23 mouse cellular contexts compared by ENCODE assay signal in genomic region chr5:92438540-92438939, GRCm38 (mm10). TPM values are rescaled to one million over a fixed set of nuclear protein-coding genes. Genes with fewer than 3 reads are reported as not detected.
DNase-seq lines count a peak whose midpoint lies in the region; ATAC-seq and TF ChIP-seq lines count a peak whose summit lies in the region.
"Had no signal": no experiment of that assay in that cellular context is flagged by ENCODE, and none has a peak within 500 bp of the region (broad histone marks: within the 10 kb centered on the region; RNA-seq: fewer than 3 reads in every experiment).

No protein-coding gene starts in this region.

- 0 out of 2 replicates have a peak, but pooled peaks have one; percentile 9 for ATAC-seq in liver, embryonic 11.5 days (replicated peaks; ENCODE audit: low FRiP score)
- no peak for ATAC-seq in liver, postnatal 0 days
- no peak for ATAC-seq in liver, embryonic 14.5 days (ENCODE audit: insufficient read depth)
- no peak for ATAC-seq in activated CD4-positive, CD25-positive, alpha-beta regulatory T cell, adult 4 months
- ATAC-seq: CD4-positive, CD25-positive, alpha-beta regulatory T cell, adult 4 months; forebrain, embryonic 13.5 days; forebrain, embryonic 15.5 days; forebrain, postnatal 0 days had no signal

- DNase-seq in liver, embryonic 11.5 days (ENCODE audit: low spot score): no peak
- no peak for DNase-seq in liver, postnatal 0 days
- peak; percentile 43 for DNase-seq in MEL-GATA-1-ER (ENCODE audit: extremely low read depth, low read depth)
- DNase-seq in liver, embryonic 14.5 days (ENCODE audit: low read depth in 3 of 3, low spot score in 3 of 3): peak in 1 of 3 experiments; percentile 22
- DNase-seq in thymus, adult 18-20 months: no peak
- DNase-seq: adrenal gland, adult 8-10 months; adrenal gland, postnatal 14 days; adrenal gland, postnatal 36 days; B cell, adult 2 months; cerebellum, adult 11-12 months; cerebellum, adult 2 months; cerebellum, adult 9-10 months; cerebellum, postnatal 10 days; cerebellum, postnatal 25 days; forebrain, postnatal 0 days had no signal

- H3K4me2 ChIP-seq in liver, embryonic 11.5 days: no peak overlapping the region
- no peak overlapping the region for H3K4me2 ChIP-seq in liver, postnatal 0 days (ENCODE audit: low read depth, low read length)
- no peak overlapping the region for H3K4me2 ChIP-seq in liver, embryonic 14.5 days (ENCODE audit: low read depth)
- H3K4me2 ChIP-seq: embryonic facial prominence, embryonic 12.5 days; forebrain, embryonic 13.5 days; forebrain, embryonic 15.5 days had no signal

- peaks cover 22% of the 10 kb centered on the region for H3K4me1 ChIP-seq in liver, embryonic 11.5 days (replicated peaks; ENCODE audit: control insufficient read depth, insufficient read depth, low read length)
- H3K4me1 ChIP-seq in liver, postnatal 0 days (ENCODE audit: insufficient read depth): peaks cover 13% of the 10 kb centered on the region
- peaks cover 12% of the 10 kb centered on the region for H3K4me1 ChIP-seq in E14TG2a.4 (replicated peaks; ENCODE audit: low read depth, low read length)
- H3K4me1 ChIP-seq in liver, embryonic 14.5 days (replicated peaks; ENCODE audit: control insufficient read depth in 2 of 2, insufficient read depth in 2 of 2, low read length in 1 of 2): peaks cover 10 to 18% of the 10 kb centered on the region in 2 experiments
- H3K4me1 ChIP-seq: embryonic facial prominence, embryonic 12.5 days had no signal

- no peak for TF ChIP-seq EP300 in liver, postnatal 0 days (IDR thresholded peaks at IDR 0.05; ENCODE audit: low read depth)
- TF ChIP-seq EP300 in liver, embryonic 14.5 days (IDR thresholded peaks at IDR 0.05; ENCODE audit: low read depth): 0 out of 2 replicates have a peak, but pooled peaks have one; percentile 18

- no peak overlapping the region for H3K9ac ChIP-seq in liver, embryonic 11.5 days (ENCODE audit: low read depth, low read length)
- no peak overlapping the region for H3K9ac ChIP-seq in liver, postnatal 0 days (replicated peaks)
- no peak overlapping the region for H3K9ac ChIP-seq in liver, embryonic 14.5 days (replicated peaks)
- H3K9ac ChIP-seq: embryonic facial prominence, embryonic 12.5 days; forebrain, embryonic 13.5 days; forebrain, embryonic 15.5 days; forebrain, postnatal 0 days had no signal

- H3K4me3 ChIP-seq in liver, embryonic 11.5 days (ENCODE audit: low read depth, low read length): no peak overlapping the region
- no peak overlapping the region for H3K4me3 ChIP-seq in liver, postnatal 0 days (ENCODE audit: low read depth, low read length)
- H3K4me3 ChIP-seq in E14TG2a.4 (replicated peaks; ENCODE audit: low read length): no peak overlapping the region
- no peak overlapping the region for H3K4me3 ChIP-seq in liver, embryonic 14.5 days (ENCODE audit: insufficient read depth in 1 of 2, low read depth in 2 of 2, low read length in 2 of 2)
- H3K4me3 ChIP-seq: embryonic facial prominence, embryonic 10.5 days; embryonic facial prominence, embryonic 12.5 days; forebrain, embryonic 13.5 days; forebrain, embryonic 15.5 days had no signal

- no peaks in the 10 kb centered on the region for H3K9me3 ChIP-seq in liver, embryonic 11.5 days (ENCODE audit: control insufficient read depth, low read length)
- no peaks in the 10 kb centered on the region for H3K9me3 ChIP-seq in liver, postnatal 0 days (ENCODE audit: low read length)
- H3K9me3 ChIP-seq in E14TG2a.4 (ENCODE audit: low read length): no peaks in the 10 kb centered on the region
- no peaks in the 10 kb centered on the region for H3K9me3 ChIP-seq in liver, embryonic 14.5 days (ENCODE audit: control insufficient read depth, low read length)
- H3K9me3 ChIP-seq: embryonic facial prominence, embryonic 10.5 days; embryonic facial prominence, embryonic 12.5 days; forebrain, embryonic 13.5 days; forebrain, embryonic 15.5 days had no signal

- peak overlapping the region; percentile 26; the same call in 1 of the 2 replicates for H3K27ac ChIP-seq in liver, embryonic 11.5 days (ENCODE audit: low read depth, low read length)
- H3K27ac ChIP-seq in liver, postnatal 0 days (ENCODE audit: low read depth): no peak overlapping the region
- no peak overlapping the region for H3K27ac ChIP-seq in liver, embryonic 14.5 days
- H3K27ac ChIP-seq: embryonic facial prominence, embryonic 10.5 days; embryonic facial prominence, embryonic 12.5 days; forebrain, embryonic 13.5 days; forebrain, embryonic 15.5 days had no signal

- no peaks in the 10 kb centered on the region for H3K36me3 ChIP-seq in liver, embryonic 11.5 days (ENCODE audit: control insufficient read depth, insufficient read depth, low read length)
- H3K36me3 ChIP-seq in liver, postnatal 0 days (replicated peaks; ENCODE audit: insufficient read depth, low read length): no peaks in the 10 kb centered on the region; the same call in 1 of the 2 replicates
- peaks cover 19% of the 10 kb centered on the region for H3K36me3 ChIP-seq in E14TG2a.4 (ENCODE audit: insufficient read depth, low read length)
- H3K36me3 ChIP-seq in liver, embryonic 14.5 days (replicated peaks; ENCODE audit: control insufficient read depth, insufficient read depth, low read depth): no peaks in the 10 kb centered on the region
- H3K36me3 ChIP-seq: embryonic facial prominence, embryonic 10.5 days; embryonic facial prominence, embryonic 12.5 days had no signal

- no peaks in the 10 kb centered on the region for H3K27me3 ChIP-seq in liver, embryonic 11.5 days (replicated peaks; ENCODE audit: control insufficient read depth, insufficient read depth, low read length)
- no peaks in the 10 kb centered on the region for H3K27me3 ChIP-seq in liver, postnatal 0 days (ENCODE audit: insufficient read depth, low read length)
- no peaks in the 10 kb centered on the region for H3K27me3 ChIP-seq in E14TG2a.4 (ENCODE audit: insufficient read depth, low read length)
- no peaks in the 10 kb centered on the region for H3K27me3 ChIP-seq in liver, embryonic 14.5 days (ENCODE audit: control insufficient read depth, insufficient read depth, low read length)
- H3K27me3 ChIP-seq: CH12.LX; embryonic facial prominence, embryonic 12.5 days; forebrain, embryonic 13.5 days; forebrain, embryonic 15.5 days had no signal

- TF ChIP-seq CTCF in liver, postnatal 0 days (IDR thresholded peaks at IDR 0.05; ENCODE audit: low read depth): no peak
- TF ChIP-seq CTCF in E14TG2a.4 (conservative IDR thresholded peaks at IDR 0.05; ENCODE audit: low read length): 0 out of 2 replicates have a peak, but pooled peaks have one; percentile 1
- TF ChIP-seq CTCF in liver, embryonic 14.5 days (IDR thresholded peaks at IDR 0.05; ENCODE audit: low read depth): no peak

- 58% methylated on average over 8 of the region's 8 CpGs for WGBS in liver, embryonic 11.5 days
- 56% methylated on average over 8 of the region's 8 CpGs for WGBS in liver, postnatal 0 days (ENCODE audit: insufficient replicate concordance)
- 36% methylated on average over 8 of the region's 8 CpGs for WGBS in liver, embryonic 14.5 days (ENCODE audit: insufficient replicate concordance)

RNA-seq across cellular contexts. Expression of gene Nup54, which starts 3.5 kb away (rescaled TPM):
- polyA plus RNA-seq in liver, embryonic 11.5 days (2014; fragmentation: Nextera tagmentation; extraction: Ambion mirVana): 72.5 and 82.5 TPM in 2 replicates
- polyA plus RNA-seq in liver, postnatal 0 days (2015; fragmentation: Nextera tagmentation; extraction: Ambion mirVana): 14.4 and 15.2 TPM in 2 replicates
- 14.5 and 20.7 TPM in 2 replicates for polyA plus RNA-seq in liver, embryonic 14.5 days (2012; rRNA removed)
- polyA plus RNA-seq in liver, embryonic 14.5 days (2014; fragmentation: Nextera tagmentation; extraction: Ambion mirVana): 26.6 and 31.9 TPM in 2 replicates
- polyA plus RNA-seq in activated CD4-positive, CD25-positive, alpha-beta regulatory T cell, adult 4 months (2017; shearing (Covaris generic)): 10 to 100 TPM; 34.5 to 40.6 TPM
